Mouse (Mus musculus): Measurements from ENCODE around the gene Clic6. TPM values are rescaled to one million over a fixed set of nuclear protein-coding genes. Genes with fewer than 3 reads are reported as not detected.

The Clic6 gene
- polyA plus RNA-seq (2016; fragmentation: Nextera tagmentation; extraction: Ambion mirVana): 1.3 and 1.7 TPM in 2 replicates

DNA sequence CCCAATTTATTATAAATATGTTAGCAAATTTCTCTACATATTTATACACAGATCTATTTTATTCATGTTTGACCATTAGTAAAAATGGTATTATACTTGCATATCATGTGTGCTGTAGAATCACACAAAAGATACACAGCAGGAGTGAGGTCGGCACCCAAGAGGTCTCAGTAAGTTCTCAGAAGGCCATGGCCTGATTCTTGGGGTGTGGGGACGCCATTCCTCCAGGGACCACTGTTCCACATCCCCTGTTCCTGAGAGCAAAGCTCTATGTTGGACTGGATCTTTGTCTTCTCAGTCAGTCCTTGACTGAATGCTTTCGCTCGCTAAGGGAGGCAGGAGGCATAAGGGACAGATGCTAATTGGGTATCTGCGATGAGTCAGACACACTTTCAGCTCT is at the start of gene Clic6:
Gene Clic6 (plus strand): TSS at position 301 of the 400 bp plus-strand sequence.
- no peak within 1 kb of the TSS for H3K4me3 ChIP-seq
- H3K36me3 ChIP-seq: no peaks in the 10 kb centered on the region
- H3K9ac ChIP-seq: no peak within 1 kb of the TSS
- WGBS (ENCODE audit: insufficient replicate concordance): 84% methylated on average over 5 of the region's 5 CpGs
- peaks cover 40% of the 10 kb centered on the region for H3K27me3 ChIP-seq (replicated peaks)
- no peaks in the 10 kb centered on the region for H3K9me3 ChIP-seq (replicated peaks)
- no peak within 1 kb of the TSS for H3K4me2 ChIP-seq
- no peak within 1 kb of the TSS for H3K27ac ChIP-seq
- no peak for ATAC-seq
- peaks cover 34% of the 10 kb centered on the region for H3K4me1 ChIP-seq

DNA sequence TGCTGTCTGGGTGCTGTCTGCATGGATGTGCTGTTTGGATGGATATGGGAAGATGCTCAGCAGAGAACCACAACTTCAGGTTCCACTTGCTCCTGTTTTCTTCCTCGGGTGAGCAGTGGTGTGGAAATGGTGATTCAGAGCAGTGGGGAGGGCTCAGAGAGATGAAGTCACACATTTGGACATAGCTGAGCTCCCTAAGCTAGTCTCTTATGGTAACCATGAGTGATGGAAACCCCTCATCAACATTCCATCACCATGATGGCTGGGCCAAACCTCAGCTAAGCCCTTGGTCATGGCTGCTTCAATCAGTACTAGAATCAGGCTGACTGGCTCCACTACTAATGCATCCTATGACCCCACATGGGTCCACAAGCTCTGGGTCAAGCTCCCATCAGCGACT is 45.8 kb upstream of the Clic6 start:
- Histone ChIP-seq H3K4me3 (no peak overlapping the region), H3K27ac (no peak overlapping the region), H3K9ac (no peak overlapping the region), H3K27me3 (replicated peaks) (no peaks in the 10 kb centered on the region), H3K9me3 (replicated peaks) (no peaks in the 10 kb centered on the region), H3K36me3 (no peaks in the 10 kb centered on the region), H3K4me1 (peaks cover 24% of the 10 kb centered on the region; the same call in 1 of the 2 replicates), H3K4me2 (no peak overlapping the region)
- no peak for ATAC-seq
- WGBS (ENCODE audit: insufficient replicate concordance): 47% methylated on average over 2 of the region's 2 CpGs

DNA sequence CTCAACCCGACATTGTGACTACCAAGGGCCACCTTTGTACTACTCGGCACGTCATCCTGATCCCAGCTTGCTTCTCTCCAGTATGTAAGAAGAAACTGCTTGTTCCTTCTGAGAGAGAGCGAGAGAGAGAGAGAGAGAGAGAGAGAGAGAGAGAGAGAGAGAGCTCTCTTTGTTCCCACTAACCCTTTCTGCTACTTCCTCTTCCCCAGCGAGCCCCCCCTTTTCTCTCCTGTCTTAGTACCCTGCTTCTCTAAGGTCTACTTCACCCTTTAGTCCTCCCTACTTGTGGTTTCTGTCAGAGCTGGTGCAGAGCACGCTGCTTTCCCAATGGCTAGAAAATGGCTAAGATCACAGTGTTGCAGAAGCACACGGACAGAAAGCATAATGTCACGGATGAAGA is 45.3 kb upstream of the Clic6 start:
- H3K9ac ChIP-seq: no peak overlapping the region
- H3K27ac ChIP-seq: no peak overlapping the region
- no peaks in the 10 kb centered on the region for H3K27me3 ChIP-seq (replicated peaks)
- no peak for ATAC-seq
- H3K4me2 ChIP-seq: no peak overlapping the region
- 49% methylated on average over 8 of the region's 8 CpGs for WGBS (ENCODE audit: insufficient replicate concordance)
- H3K9me3 ChIP-seq (replicated peaks): no peaks in the 10 kb centered on the region
- no peak overlapping the region for H3K4me3 ChIP-seq
- H3K4me1 ChIP-seq: peaks cover 25% of the 10 kb centered on the region; the same call in 1 of the 2 replicates
- no peaks in the 10 kb centered on the region for H3K36me3 ChIP-seq

GRCm38 (mm10) chr16:92441203-92441602 is 44.3 kb upstream of the Clic6 start:
- Histone ChIP-seq H3K4me2 (no peak overlapping the region), H3K36me3 (no peaks in the 10 kb centered on the region), H3K4me3 (no peak overlapping the region), H3K27ac (no peak overlapping the region), H3K9ac (no peak overlapping the region), H3K9me3 (replicated peaks) (no peaks in the 10 kb centered on the region), H3K4me1 (peaks cover 25% of the 10 kb centered on the region; the same call in 1 of the 2 replicates), H3K27me3 (replicated peaks) (no peaks in the 10 kb centered on the region)
- 66% methylated on average over 3 of the region's 3 CpGs for WGBS (ENCODE audit: insufficient replicate concordance)
- ATAC-seq: no peak

DNA sequence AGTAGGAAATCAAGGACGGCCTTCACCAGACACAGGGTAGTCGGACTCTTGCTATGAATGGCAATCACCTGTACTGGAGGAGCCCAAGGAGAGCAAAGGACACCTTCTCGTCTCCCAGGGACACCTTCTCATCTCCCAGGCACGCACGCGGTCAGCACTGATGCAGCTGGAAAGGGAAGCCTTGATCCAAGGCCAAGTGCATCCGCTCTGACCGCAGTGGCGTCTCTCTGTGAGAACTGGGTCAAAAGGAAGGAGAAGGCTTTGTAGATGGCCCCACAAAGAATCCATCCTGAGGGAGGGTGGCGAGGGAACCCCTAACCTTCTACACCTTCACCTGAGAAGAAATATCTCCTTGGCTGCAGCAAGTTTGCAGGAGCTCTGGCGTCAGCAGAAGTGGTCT is 43.4 kb upstream of the Clic6 start:
- no peak for ATAC-seq
- Histone ChIP-seq H3K4me2 (no peak overlapping the region), H3K9ac (no peak overlapping the region), H3K9me3 (replicated peaks) (no peaks in the 10 kb centered on the region), H3K27ac (no peak overlapping the region), H3K4me1 (peaks cover 25% of the 10 kb centered on the region; the same call in 1 of the 2 replicates), H3K36me3 (no peaks in the 10 kb centered on the region), H3K4me3 (no peak overlapping the region), H3K27me3 (replicated peaks) (no peaks in the 10 kb centered on the region)
- 84% methylated on average over 11 of the region's 11 CpGs for WGBS (ENCODE audit: insufficient replicate concordance)

GRCm38 (mm10) chr16:92442946-92443345 is 42.6 kb upstream of the Clic6 start:
- no peaks in the 10 kb centered on the region for H3K27me3 ChIP-seq (replicated peaks)
- no peak overlapping the region for H3K4me3 ChIP-seq
- peaks cover 25% of the 10 kb centered on the region; the same call in 1 of the 2 replicates for H3K4me1 ChIP-seq
- no peak for ATAC-seq
- no peaks in the 10 kb centered on the region for H3K36me3 ChIP-seq
- WGBS (ENCODE audit: insufficient replicate concordance): 75% methylated on average over 4 of the region's 4 CpGs
- no peak overlapping the region for H3K27ac ChIP-seq
- no peaks in the 10 kb centered on the region for H3K9me3 ChIP-seq (replicated peaks)
- no peak overlapping the region for H3K4me2 ChIP-seq
- H3K9ac ChIP-seq: no peak overlapping the region

DNA sequence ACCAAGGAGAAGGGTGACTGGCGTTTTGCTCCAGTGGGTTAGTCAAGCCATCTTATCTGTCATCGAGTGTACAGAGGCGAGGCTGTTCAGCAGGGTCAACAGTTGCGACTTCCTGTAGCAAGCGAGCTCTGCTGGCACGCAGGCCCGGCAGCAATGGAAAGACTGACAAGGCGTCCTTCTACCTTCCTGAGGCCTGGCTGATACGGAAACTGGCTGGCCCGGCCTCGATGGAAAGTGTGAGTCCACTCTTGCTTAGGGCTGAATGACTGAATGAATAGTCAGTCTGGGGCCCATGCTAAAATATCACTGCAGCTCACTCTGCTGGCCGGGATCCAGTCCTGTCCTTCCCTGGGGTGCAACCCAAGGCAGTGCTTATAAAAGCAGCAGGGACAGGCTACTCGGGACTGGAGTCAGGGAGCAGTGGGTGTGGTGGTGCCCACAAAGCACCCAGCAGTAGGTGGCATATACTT is 41.9 kb upstream of the Clic6 start:
- 15% methylated on average over 13 of the region's 13 CpGs for WGBS (ENCODE audit: insufficient replicate concordance)
- Histone ChIP-seq H3K27me3 (replicated peaks) (no peaks in the 10 kb centered on the region), H3K4me2 (no peak overlapping the region), H3K9ac (no peak overlapping the region), H3K4me3 (no peak overlapping the region), H3K27ac (no peak overlapping the region), H3K4me1 (peaks cover 25% of the 10 kb centered on the region; the same call in 1 of the 2 replicates), H3K36me3 (no peaks in the 10 kb centered on the region), H3K9me3 (replicated peaks) (no peaks in the 10 kb centered on the region)
- peak; percentile 28; the same call in 1 of the 2 replicates for ATAC-seq

DNA sequence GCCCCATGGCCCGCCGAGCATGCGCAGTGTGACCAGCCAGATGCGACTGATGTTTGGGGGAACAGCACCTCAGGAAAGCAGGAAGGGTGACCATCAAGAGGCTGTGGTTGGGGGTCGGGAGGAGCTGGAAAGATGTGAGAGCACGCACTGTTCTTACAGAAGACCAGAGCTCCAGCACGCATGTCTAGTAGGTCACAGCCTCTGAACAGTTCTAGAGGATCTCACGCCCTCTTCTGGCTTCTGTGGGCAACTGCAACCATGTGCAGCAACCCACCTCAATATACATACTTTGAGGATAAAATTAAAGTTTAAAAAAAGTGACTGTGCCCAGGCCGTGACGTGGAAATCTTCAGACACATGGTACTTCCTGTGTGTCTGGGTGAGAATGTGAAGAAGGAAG is 40.2 kb upstream of the Clic6 start:
- no peak overlapping the region for H3K4me3 ChIP-seq
- 58% methylated on average over 10 of the region's 10 CpGs for WGBS (ENCODE audit: insufficient replicate concordance)

DNA sequence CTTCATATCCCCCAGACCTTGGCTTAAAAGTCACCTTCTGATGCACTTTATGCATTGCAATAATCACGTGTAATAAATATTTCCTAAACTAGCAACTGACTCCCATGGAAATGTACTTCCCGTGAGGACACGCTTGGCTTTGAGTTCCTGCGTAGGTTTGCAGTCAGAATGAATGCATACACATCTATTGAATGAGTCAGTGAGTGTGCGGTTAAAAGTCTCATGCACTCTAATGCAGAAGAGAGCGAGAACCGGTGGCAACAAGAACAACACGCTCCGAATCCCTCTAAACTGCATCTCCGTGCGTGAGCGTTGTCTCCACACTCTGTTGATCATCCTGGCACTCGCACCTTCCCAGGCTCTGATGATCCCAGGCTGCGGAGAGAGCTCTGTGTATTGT is 36.5 kb upstream of the Clic6 start:
- H3K27ac ChIP-seq: no peak overlapping the region
- no peaks in the 10 kb centered on the region for H3K9me3 ChIP-seq (replicated peaks)
- WGBS (ENCODE audit: insufficient replicate concordance): 89% methylated on average over 14 of the region's 14 CpGs
- no peak overlapping the region for H3K9ac ChIP-seq
- H3K4me1 ChIP-seq: 0 out of 2 replicates have a peak, but pooled peaks cover 8% of the 10 kb centered on the region
- ATAC-seq: no peak
- H3K27me3 ChIP-seq (replicated peaks): no peaks in the 10 kb centered on the region
- peaks cover 20% of the 10 kb centered on the region; the same call in 1 of the 2 replicates for H3K36me3 ChIP-seq
- H3K4me2 ChIP-seq: no peak overlapping the region
- H3K4me3 ChIP-seq: no peak overlapping the region

More for the DNA sequence above, 40.2 kb upstream of the Clic6 start:
- Histone ChIP-seq H3K9me3 (replicated peaks) (no peaks in the 10 kb centered on the region), H3K27me3 (replicated peaks) (no peaks in the 10 kb centered on the region), H3K4me1 (peaks cover 25% of the 10 kb centered on the region; the same call in 1 of the 2 replicates), H3K36me3 (peaks cover 6% of the 10 kb centered on the region; the same call in 1 of the 2 replicates), H3K4me2 (no peak overlapping the region), H3K27ac (no peak overlapping the region), H3K9ac (no peak overlapping the region)
- no peak for ATAC-seq

DNA sequence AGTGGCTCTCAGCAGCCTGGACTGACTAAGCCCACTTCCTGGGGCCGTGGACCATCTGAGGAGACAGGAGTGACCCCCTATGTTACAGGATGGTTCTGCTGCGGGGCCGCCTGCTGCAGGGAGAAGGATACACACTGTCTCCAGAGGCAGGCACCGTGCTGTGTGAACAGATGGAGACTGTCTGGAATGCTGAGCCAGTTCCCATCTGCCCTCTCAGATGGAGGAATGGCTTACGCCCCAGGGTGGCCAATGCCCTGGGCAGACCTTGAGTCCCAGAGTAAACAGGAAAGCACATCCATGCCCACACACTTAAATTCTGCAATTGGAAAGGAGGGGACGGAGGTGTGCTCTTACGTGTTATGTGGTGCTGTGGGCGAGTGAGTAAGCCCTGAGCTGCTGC is 35.2 kb upstream of the Clic6 start:
- no peaks in the 10 kb centered on the region for H3K9me3 ChIP-seq (replicated peaks)
- 0 out of 2 replicates have a peak, but pooled peaks cover 10% of the 10 kb centered on the region for H3K4me1 ChIP-seq
- WGBS (ENCODE audit: insufficient replicate concordance): 81% methylated on average over 8 of the region's 8 CpGs
- no peak overlapping the region for H3K9ac ChIP-seq
- no peak for ATAC-seq
- H3K36me3 ChIP-seq: peaks cover 28% of the 10 kb centered on the region; the same call in 1 of the 2 replicates
- H3K27me3 ChIP-seq (replicated peaks): no peaks in the 10 kb centered on the region
- H3K4me3 ChIP-seq: no peak overlapping the region
- H3K27ac ChIP-seq: no peak overlapping the region
- no peak overlapping the region for H3K4me2 ChIP-seq

GRCm38 (mm10) chr16:92451516-92452072 is 33.9 kb upstream of the Clic6 start:
- Histone ChIP-seq H3K4me3 (no peak overlapping the region), H3K4me1 (0 out of 2 replicates have a peak, but pooled peaks cover 10% of the 10 kb centered on the region), H3K27me3 (replicated peaks) (no peaks in the 10 kb centered on the region), H3K9ac (no peak overlapping the region), H3K27ac (no peak overlapping the region), H3K9me3 (replicated peaks) (no peaks in the 10 kb centered on the region), H3K36me3 (peaks cover 28% of the 10 kb centered on the region; the same call in 1 of the 2 replicates), H3K4me2 (no peak overlapping the region)
- WGBS (ENCODE audit: insufficient replicate concordance): 85% methylated on average over 17 of the region's 17 CpGs
- no peak for ATAC-seq

DNA sequence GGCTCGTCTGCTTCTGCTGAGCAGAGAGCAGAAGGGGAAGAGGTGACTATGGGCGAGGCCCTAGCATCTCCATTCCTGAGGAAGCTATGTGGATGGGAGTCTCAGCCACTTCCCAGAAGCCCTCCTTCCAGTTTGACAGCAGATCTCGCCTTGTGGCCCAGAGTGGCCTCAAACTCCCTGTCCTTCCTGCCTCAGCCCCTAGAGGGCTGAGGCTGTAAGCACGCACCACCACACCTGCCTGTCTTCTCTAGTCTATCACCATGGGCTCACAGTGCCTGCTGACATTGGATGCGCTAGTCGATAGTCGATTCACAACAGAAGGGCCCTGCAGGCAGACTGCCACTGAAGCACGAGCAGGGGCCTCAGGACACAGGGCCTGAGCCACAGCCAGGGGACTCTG is 32.9 kb upstream of the Clic6 start:
- no peak for ATAC-seq
- Histone ChIP-seq H3K4me1 (peaks cover 19% of the 10 kb centered on the region), H3K4me3 (no peak overlapping the region), H3K9ac (no peak overlapping the region), H3K27ac (no peak overlapping the region), H3K9me3 (replicated peaks) (no peaks in the 10 kb centered on the region), H3K4me2 (no peak overlapping the region), H3K27me3 (replicated peaks) (no peaks in the 10 kb centered on the region), H3K36me3 (peaks cover 28% of the 10 kb centered on the region; the same call in 1 of the 2 replicates)
- 58% methylated on average over 8 of the region's 8 CpGs for WGBS (ENCODE audit: insufficient replicate concordance)
